Mouse (Mus musculus): Measurements from ENCODE around the gene Btbd9.
"Not testable (repeated sequence)": the region's sequence is repeated elsewhere in the genome, so short reads cannot be mapped to it uniquely, and the experiment has no call there.

Gene Btbd9

DNA sequence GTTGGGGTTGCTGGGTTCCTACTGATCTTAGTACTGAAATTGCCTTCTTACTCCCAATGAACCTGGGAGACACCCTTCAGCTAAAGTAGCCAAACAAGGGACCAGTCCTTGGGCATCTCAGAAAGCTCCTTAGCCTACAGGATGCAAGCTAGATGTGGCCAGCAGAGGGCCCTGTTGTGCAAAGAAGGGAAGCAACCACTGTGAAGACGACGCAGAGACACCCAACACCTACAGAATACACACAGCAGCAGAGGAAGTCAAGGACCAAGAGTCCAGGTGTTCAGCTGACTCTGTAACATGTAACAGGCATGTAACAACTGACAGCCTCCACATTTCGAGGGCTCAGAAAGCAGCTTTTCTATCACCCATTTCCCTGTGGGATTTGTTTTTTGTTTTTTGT lies 16.8 kb downstream of the Btbd9 start:
- peak; percentile 78 to 91 for DNase-seq (ENCODE audit: low spot score in 2 of 2)

DNA sequence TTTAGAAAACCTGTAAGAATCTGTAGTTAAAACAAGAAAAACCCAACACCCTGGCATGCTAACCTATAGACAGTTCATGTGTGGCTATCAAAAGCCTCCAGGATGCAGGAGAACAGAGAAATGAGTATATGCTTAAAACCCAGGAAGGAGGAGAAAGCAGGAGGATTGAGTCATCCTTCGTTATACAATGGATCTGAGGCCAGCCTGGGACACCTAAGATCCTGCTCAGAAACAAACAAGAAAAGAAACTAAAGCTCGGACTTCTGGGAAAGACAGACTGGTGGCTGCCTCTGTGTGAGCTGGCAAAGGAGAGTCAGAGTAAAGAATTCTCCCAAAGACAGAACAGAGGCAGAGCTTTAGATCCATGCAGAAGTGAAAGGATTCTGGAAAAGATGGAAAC lies 17.7 kb downstream of the Btbd9 start:
- DNase-seq (ENCODE audit: low spot score in 2 of 2) = no peak

DNA sequence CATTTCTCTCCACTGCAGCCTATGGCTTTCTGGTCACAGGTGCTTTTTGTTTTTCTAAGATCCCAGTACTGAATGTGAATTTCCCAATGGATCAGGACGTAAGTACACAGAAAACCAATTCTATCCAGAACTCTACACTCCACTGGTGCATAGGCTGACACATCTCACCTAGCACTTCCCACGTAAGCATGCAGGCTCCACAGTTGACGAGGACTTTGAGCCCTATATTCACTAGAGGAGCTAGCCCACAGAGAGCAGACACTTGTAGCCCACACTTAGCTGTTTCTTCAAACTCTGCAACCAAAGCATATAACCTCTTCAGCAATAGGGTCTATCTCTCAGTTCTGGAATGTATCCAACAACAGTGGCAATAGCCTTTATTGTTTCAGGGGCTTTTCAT lies 19.8 kb downstream of the Btbd9 start:
- no peak for DNase-seq (ENCODE audit: low spot score in 2 of 2)

DNA sequence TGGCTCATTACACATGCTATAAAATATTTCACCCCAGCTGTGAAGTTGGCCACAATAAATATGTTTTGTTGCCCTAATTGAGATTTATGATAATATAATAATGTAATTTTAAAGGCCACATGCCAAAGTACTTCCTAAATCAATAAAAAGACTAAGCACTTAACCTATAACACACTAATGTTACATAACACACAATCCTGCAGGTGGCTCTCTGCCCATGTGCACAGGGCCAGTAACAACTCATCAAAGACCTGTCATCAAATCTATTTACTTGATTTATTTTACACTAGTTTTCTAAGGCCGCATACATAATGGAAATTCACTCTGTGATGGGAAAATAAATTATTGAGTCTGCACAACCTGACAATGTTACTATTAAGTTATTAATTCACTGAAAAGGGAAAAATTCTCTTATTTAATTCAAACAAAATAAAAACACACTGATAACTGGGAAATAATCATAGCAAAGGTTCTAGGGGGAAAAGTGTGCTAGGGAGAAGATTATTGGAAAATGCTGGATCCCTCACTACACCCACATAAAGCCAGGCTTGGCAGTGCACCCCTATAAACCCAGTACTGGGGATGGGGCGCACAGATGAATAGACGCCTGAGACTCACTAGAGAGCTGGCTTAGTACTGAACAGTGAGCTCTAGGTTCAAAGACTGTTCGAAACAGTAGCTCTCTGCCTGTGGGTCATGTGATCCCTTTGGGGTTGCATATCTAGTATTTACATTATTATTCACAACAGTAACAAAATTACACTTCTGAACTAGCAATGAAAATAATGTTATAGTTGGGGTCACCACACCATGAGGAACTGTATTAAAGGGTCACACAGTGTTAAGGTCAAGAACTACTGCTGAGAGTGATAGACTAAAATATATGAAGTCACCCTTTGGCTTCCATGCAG lies 23.0 kb downstream of the Btbd9 start:
- DNase-seq (ENCODE audit: low spot score in 2 of 2) = no peak

DNA sequence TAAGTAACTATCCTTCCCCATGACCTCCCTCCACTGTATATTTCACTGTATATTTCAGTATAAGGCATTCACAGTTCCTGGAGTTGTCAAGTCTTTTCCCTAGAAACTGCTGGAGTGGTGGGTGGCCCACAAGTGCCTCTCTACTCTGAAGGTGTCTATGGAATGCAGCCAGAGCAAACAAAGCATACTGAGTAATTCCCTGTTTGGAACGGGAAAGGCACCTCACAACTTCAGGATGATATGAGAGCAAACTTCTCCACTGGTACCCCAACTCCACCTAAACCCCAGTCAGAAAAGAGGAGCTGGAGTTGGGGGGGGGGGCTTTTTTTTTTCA lies 25.5 kb downstream of the Btbd9 start:
- DNase-seq (ENCODE audit: low spot score in 2 of 2) = no peak

DNA sequence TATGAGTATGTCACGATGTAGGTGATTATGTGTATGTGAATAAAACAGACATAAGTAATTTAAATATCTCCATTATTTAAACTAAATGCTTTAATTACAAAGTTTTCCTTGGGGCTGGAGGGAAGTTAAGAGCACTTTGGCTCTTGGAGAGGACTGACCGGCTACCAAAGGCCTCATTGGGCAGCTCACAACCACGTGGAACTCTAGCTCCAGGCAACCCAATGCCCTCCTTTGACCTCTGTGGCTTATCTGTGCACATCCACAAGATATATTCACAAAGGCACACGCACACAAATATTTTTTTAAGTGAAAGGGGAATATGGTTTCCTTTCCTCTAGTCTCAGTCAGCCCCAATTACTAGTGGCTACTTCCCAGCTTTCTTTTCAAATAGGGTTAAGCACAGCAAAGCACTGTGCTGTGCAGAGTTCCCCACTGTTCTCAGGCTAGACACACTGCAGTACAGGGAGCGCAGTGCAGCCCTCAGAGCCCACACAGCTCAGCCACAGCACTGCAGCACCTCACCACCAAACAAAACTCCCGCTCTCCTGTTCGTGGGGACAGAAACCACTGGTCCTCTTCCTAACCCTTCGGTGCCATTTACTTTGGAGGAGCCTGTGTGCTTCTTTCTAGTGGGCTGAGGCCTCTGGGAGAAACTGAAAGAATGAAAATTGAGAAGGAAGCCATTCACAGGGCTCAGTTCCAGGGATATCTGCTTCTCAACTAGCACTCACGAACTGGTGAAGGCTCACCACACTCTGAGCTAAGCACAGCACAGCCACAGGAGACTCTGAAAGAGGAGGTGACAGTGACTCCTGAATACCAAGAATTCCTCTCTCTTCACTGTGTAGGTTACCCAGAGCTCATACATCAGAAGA lies 26.2 kb downstream of the Btbd9 start:
- no peak for DNase-seq (ENCODE audit: low spot score in 2 of 2)

DNA sequence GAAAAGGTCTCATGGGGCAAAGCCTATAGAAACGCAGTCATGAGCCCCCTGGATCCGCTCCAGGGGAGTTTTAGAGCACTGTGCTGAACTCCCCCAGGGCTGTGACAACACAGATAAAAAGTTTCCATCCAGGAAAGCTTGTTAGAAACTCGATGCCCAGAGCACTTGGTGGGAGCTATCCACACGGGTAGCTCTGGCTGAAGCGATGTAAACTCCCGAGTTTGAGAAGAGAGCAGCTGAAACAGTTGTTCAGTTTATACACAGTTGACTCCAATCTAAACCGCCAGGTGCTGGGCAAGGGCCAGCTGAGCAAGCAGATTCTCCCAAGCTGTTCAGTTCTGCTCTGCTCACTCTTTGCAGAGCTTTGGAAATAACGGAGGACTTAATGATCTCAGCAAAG lies 37.2 kb downstream of the Btbd9 start:
- DNase-seq (ENCODE audit: low spot score in 2 of 2) = no peak

DNA sequence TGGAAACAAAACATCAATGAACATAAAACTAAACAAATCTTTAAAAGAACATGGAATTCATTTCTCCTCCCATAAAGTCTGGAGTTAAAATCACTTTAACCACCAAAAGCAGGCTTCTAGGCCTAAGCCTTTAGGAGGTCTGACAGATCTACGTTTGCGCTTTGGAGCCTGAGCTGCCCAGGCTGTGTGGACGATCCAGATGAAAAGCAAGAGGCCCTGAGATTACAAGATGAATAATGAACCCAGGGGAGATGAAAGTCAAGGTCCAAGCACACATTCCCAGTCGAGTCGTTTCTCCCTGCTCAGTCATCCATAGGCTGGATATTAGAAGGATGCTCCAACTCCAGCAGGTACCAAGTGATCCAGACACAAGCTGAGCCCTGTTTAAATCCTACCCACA lies 39.6 kb downstream of the Btbd9 start:
- no peak for DNase-seq (ENCODE audit: low spot score in 2 of 2)

DNA sequence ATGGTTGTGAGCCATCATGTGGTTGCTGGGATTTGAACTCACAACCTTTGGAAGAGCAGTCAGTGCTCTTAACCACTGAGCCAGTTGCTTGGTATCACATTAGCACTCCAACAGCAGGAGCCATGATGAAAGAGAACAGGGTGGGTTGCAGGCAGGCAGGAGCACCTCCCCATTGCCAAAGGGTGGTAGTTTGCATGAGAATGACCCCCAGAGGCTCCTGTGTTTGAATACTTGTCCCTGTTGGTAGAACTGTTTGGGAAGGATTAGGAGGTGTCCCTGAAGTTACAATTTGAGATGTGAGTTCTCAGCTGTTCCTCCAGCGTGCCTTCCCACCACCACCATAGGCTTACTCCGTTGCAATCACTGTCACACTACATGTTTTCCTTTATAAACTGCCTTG lies 43.2 kb downstream of the Btbd9 start:
- DNase-seq (ENCODE audit: low spot score in 2 of 2) = no peak

DNA sequence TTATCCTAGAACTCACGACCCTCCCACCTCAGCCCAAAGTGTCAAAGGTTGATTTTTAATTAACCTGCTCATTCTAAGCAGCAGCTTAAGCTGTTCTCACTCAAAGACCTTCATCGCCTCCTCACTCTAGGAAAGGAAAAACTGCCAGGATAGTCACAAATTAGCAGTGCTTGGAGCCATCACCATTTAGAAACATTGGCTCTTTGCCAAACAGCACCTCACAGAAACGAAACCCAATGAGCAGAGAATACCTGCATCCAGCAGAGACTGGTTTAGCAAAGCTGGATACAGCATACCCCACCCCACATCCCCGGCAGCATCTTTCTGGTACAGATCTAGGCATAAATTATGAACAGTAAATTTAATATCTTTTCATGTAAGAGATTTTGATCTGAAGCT lies 45.7 kb downstream of the Btbd9 start:
- DNase-seq (ENCODE audit: low spot score in 2 of 2) = no peak

DNA sequence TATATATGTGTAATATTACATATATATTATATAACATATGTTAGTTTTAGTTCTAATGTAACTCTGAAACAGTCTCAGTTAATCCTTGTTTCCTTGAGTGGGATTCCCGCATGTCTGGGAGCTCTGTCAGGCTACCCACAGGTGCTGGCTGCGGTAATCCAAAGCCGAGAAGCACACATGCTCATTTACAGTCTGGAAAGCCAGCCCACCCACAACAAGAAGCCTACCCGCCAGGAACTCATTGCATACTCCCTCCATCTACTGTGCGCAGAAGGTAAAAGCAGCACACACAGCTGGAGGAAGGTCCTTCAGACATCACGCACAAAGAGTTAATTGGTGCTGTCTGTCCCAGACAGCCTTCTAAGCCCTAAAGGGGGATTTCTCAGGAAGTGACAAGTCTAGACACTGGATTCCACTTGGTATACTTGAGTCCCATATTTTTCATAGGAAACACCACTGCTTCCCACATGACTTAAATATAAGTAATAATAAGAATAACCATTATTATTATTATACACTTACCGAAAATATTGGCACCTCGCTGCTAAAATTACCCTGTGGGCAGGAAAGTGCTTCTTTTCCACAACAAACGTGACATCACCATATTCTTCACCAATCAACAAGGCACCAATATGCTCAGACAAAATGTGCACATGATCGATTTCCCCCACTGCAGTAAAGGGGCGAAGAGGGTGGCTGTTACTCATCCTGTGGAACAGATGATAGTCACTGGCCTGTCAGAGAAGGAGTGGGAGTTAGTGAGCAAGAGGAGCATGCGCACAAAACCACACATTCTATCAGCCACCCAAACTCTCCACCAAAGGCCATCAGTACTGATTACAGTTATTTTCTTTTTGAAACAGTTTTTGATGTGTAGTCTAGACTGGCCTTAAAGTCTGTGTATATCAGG lies 46.4 kb downstream of the Btbd9 start:
- DNase-seq (ENCODE audit: low spot score in 2 of 2) = no peak

DNA sequence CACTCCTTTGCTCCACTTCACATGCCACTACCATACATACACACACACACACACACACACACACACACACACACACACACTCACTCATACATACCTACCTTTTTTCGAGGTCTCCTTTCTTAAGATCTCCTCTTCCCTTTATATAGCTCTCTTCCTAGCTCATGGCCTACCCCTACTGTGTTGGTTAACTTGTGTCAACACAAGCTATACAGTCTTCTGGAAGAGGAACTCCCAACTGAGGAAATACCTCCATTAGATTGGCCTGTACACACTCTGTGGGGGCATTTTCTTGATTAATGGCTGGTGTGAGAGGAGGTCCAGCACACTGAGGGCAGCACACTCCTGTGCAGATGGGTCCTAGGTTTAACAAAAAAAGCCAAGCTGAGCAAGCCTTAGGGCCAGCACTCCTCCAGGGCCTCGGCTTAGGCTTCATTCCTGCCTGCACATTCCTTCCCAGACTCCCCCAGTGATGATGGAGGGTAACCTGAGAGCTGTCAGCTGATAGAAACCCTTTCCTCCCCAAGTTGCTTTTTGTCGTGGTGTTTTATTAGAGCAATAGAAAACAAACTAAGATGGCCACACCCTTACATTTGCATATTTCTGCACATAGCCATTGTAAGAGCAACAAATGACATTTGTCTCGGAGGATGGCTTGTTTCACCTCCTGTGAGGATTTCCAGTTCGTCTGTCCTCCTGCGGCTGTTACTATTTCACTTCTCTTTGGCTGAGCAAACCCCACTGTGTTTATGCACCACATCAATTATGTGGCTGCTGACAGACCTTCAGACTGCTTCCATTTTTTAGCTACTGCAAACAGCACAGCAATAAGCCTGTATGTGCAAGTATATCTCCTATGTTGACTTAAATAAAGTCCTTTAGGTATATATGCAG lies 50.6 kb downstream of the Btbd9 start:
- DNase-seq (ENCODE audit: low spot score in 2 of 2) = peak in 1 of 2 experiments; percentile 53

DNA sequence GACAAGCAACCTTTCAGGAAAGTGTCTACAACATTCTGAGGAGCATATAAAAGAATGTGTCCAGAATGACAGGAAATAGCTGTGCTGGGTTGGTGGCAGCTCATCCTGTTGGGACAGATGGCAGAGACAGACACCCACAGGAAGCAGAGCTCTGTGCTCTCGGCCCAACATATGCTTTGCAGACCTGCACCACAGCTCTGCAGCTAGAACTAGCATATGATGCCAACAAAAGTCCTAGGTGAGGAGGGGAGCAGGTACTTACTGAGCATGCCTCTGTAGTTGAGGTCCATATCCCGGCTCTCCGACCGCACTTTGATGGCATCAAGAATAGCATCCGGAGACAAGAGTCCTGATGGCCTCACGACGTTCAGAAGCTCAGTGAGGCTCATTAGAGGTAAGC lies 51.8 kb downstream of the Btbd9 start:
- peak in 1 of 2 experiments; percentile 58 for DNase-seq (ENCODE audit: low spot score in 2 of 2)

DNA sequence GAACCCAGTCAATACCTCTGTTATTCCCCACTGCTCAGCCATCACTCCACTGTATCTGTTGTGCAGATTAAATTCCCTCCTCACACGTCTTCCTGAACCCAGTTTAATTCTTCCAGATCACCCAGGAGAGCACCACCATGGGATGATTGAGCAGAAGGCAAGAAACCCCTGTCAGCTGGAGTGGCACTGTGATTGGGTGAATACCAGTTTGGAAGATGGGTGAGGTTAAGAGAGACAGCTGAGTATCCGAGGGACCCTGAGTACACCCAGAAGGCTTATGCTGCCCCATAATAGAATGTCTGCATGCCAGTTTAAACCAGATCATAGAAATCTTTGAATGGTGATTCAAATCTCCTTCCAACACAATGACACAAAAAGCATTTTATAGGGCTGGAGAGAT lies 52.5 kb downstream of the Btbd9 start:
- DNase-seq (ENCODE audit: low spot score in 2 of 2) = peak in 1 of 2 experiments; percentile 50

DNA sequence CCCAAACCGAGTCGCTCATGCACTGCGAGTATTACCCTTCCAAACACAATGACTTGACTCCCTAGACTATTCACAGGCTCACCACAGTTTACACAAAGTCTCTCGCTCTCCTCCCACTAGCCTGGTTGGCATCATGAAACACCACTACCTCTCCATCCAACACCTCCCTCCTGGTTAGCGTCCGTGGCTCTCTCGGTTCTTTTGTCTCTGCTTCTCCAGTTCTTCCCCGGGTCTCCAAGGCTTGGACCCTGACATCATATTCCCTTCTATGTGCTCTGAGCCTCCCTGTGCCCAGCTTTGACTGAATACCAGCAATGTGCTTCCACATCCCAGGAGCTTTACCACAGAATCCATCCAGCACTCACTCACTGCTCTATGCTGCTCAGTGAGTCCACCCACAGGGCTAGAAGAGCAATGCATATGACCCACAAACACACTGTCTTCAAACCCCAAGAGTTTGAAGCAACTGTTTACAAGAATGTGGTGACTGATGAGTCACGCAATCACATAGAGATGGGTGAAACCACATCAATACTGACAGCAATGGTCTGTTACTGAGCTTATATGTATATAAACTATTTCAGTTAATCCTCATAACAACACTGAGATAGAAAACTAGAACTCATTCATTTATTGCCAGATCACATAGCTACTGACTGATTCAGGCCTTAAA lies 53.7 kb downstream of the Btbd9 start:
- peak in 1 of 2 experiments; percentile 59 for DNase-seq (ENCODE audit: low spot score in 2 of 2)

DNA sequence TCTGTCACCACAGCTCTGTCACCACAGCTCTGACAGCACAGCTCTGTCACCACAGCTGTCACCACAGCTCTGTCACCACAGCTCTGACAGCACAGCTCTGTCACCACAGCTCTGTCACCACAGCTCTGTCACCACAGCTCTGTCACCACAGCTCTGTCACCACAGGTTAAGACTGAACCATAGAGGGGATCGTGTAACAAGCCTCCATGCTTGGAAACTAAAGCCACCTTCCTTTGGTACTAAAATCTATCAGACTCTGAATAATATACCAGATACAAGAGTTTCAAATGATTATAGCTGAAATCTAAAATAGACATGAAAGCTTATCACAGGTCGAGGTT lies 57.1 kb downstream of the Btbd9 start:
- not testable (repeated sequence) for DNase-seq (ENCODE audit: low spot score in 2 of 2)

DNA sequence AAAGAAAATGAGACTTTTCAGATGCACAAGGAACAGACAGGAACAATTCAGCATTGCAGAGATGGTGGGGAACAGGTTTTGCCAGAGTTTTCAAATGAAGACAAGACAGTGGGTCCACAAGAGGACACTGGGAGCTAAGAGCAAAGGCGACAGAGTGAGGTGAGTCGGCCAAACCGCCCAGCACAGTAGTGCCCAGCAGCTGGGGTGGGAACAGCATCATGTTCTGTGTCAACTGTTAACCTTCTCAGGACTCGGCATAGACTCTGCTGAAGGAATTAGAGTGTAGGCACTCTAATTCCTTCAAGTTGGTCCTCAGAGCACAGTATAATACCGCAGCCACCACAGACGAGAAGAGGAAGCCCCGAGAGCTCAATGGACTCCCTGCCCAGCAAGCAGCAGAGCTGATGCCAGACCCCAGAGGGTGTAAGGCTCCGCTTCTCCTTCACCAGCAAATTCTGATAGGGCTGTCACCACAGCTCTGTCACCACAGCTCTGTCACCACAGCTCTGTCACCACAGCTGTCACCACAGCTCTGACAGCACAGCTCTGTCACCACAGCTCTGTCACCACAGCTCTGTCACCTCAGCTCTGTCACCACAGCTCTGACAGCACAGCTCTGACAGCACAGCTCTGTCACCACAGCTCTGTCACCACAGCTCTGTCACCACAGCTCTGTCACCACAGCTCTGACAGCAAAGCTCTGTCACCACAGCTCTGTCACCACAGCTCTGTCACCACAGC lies 57.7 kb downstream of the Btbd9 start:
- DNase-seq (ENCODE audit: low spot score in 2 of 2) = peak in 1 of 2 experiments; percentile 56

DNA sequence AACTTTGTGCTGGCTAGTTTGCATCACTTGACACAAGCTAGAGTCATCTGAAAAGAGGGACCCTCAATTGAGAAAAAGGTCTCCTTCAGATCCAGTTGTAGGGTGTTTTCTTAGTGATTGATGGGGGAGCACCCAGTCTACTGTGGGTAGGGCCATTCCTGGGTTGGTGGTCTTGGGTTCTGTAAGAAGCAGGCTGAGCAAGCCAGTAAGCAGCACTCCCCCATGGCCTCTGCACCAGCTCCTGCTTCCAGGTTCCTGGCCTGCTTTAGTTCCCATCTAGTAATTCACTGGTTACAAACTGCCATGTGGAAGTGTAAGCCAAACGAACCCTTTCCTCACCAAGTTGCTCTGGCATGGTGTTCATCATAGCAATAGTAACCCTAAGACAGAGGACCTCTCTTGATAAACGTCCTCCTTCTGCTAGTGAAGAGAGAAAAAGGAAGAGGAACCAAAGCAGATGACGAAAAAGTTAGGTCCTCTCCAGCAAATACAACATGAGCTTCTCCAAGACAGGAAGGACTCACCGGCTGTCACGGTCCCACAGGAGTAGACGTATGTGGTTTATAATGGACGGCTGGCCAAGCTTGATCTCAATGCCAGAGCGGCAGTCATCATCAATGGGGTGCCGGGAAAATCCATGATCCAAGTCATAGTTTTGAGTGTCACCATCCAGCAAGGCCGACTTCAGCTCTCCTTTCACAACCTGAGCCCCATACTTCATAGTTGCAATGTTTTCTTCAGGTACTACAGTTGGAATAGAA lies 59.5 kb downstream of the Btbd9 start:
- DNase-seq (ENCODE audit: low spot score in 2 of 2) = peak in 1 of 2 experiments; percentile 62

DNA sequence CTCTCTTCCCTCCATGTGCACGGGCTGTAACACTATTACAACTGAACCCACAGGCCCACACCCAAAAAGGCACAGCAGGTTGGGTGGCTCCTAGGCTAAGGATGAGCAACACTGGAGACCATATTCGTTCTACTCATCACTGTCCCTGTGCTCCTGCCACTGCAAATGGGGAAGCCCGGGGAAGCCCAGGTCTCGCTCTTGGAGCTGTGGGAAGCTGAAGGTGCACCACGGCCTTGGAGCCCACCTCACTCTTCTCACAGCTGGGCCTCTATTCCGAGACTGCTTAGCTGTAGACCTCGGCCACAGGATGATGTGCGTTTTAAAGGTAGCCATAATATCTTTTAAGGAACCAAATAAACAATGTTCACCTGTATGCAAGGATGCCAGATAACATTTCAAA lies 60.9 kb downstream of the Btbd9 start:
- DNase-seq (ENCODE audit: low spot score in 2 of 2) = peak in 1 of 2 experiments; percentile 57

Data from spleen, postnatal 4 days (tissue).